ENCODE assay signal across 16 mouse cellular contexts in genomic region chr4:59845245-59845637, GRCm38 (mm10). TPM values are rescaled to one million over a fixed set of nuclear protein-coding genes. Genes with fewer than 3 reads are reported as not detected.
DNase-seq lines count a peak whose midpoint lies in the region; ATAC-seq and TF ChIP-seq lines count a peak whose summit lies in the region.
"Had no signal": no experiment of that assay in that cellular context is flagged by ENCODE, and none has a peak within 500 bp of the region (broad histone marks: within the 10 kb centered on the region; RNA-seq: fewer than 3 reads in every experiment).

No protein-coding gene starts in this region.

- no peak for ATAC-seq in kidney, embryonic 15.5 days (replicated peaks; ENCODE audit: low FRiP score)
- ATAC-seq in liver, embryonic 16.5 days (ENCODE audit: low read depth), result peak; percentile 73
- no peak for ATAC-seq in hindbrain, embryonic 12.5 days (ENCODE audit: low FRiP score)
- no peak for ATAC-seq in erythroid progenitor cell, adult 5-6 weeks (replicated peaks; ENCODE audit: low FRiP score, poor library complexity, severe bottlenecking)
- ATAC-seq: midbrain, embryonic 13.5 days had no signal

- WGBS in bone marrow, adult 2 months, result 12% methylated on average over 3 of the region's 3 CpGs
- WGBS in kidney, embryonic 15.5 days, result 53% methylated on average over 3 of the region's 3 CpGs
- WGBS in liver, embryonic 16.5 days (ENCODE audit: insufficient replicate concordance), result 39% methylated on average over 3 of the region's 3 CpGs
- 90% methylated on average over 3 of the region's 3 CpGs for WGBS in hindbrain, embryonic 12.5 days

- no peak for TF ChIP-seq POLR2A in bone marrow, adult 2 months (IDR thresholded peaks at IDR 0.05; ENCODE audit: borderline replicate concordance, control insufficient read depth, low read depth, low read length)

- H3K36me3 ChIP-seq in kidney, embryonic 15.5 days, result no peaks in the 10 kb centered on the region
- no peaks in the 10 kb centered on the region for H3K36me3 ChIP-seq in liver, embryonic 16.5 days (ENCODE audit: control insufficient read depth, insufficient read depth)
- peaks cover 5% of the 10 kb centered on the region for H3K36me3 ChIP-seq in hindbrain, embryonic 12.5 days

- no peak overlapping the region for H3K4me2 ChIP-seq in kidney, embryonic 15.5 days
- no peak overlapping the region for H3K4me2 ChIP-seq in liver, embryonic 16.5 days (ENCODE audit: low read depth, low read length)
- H3K4me2 ChIP-seq in hindbrain, embryonic 12.5 days (replicated peaks), result no peak overlapping the region
- H3K4me2 ChIP-seq: midbrain, embryonic 13.5 days had no signal

- H3K9me3 ChIP-seq in kidney, embryonic 15.5 days (replicated peaks), result no peaks in the 10 kb centered on the region
- H3K9me3 ChIP-seq in liver, embryonic 16.5 days (replicated peaks; ENCODE audit: control insufficient read depth, low read length), result no peaks in the 10 kb centered on the region
- H3K9me3 ChIP-seq in hindbrain, embryonic 12.5 days (replicated peaks), result no peaks in the 10 kb centered on the region
- H3K9me3 ChIP-seq: heart, embryonic 10.5 days; midbrain, embryonic 13.5 days had no signal

- H3K27ac ChIP-seq in bone marrow, adult 2 months (ENCODE audit: control insufficient read depth, insufficient read depth, low read depth, low read length, poor library complexity), result peak overlapping the region; percentile 46; the same call in 1 of the 2 replicates
- H3K27ac ChIP-seq in kidney, embryonic 15.5 days, result peak overlapping the region; percentile 54; the same call in 1 of the 2 replicates
- 0 out of 2 replicates have a peak overlapping the region, but pooled peaks have one; percentile 4 for H3K27ac ChIP-seq in liver, embryonic 16.5 days (ENCODE audit: low read length)
- H3K27ac ChIP-seq in hindbrain, embryonic 12.5 days, result no peak overlapping the region
- H3K27ac ChIP-seq: heart, embryonic 10.5 days; liver, embryonic 14.5 days; midbrain, embryonic 13.5 days had no signal

- peak; percentile 32 for DNase-seq in kidney, adult 18-20 months
- DNase-seq in kidney, postnatal 4 days, result no peak
- no peak for DNase-seq in embryo, embryonic 11 days
- DNase-seq: adrenal gland, postnatal 10 days; gastrocnemius, postnatal 14 days; heart, postnatal 14 days; retina, postnatal 1 day; thymus, adult 18-20 months had no signal

- H3K4me3 ChIP-seq in bone marrow, adult 2 months (replicated peaks; ENCODE audit: control insufficient read depth, low read depth, low read length), result no peak overlapping the region
- H3K4me3 ChIP-seq in kidney, embryonic 15.5 days (replicated peaks), result no peak overlapping the region
- no peak overlapping the region for H3K4me3 ChIP-seq in liver, embryonic 16.5 days (ENCODE audit: low read depth, low read length)
- no peak overlapping the region for H3K4me3 ChIP-seq in hindbrain, embryonic 12.5 days
- H3K4me3 ChIP-seq: heart, embryonic 10.5 days; midbrain, embryonic 13.5 days had no signal

- no peak overlapping the region for H3K9ac ChIP-seq in kidney, embryonic 15.5 days
- H3K9ac ChIP-seq in liver, embryonic 16.5 days (ENCODE audit: low read depth, low read length), result no peak overlapping the region
- H3K9ac ChIP-seq in hindbrain, embryonic 12.5 days, result no peak overlapping the region
- H3K9ac ChIP-seq: liver, embryonic 14.5 days; midbrain, embryonic 13.5 days had no signal

- TF ChIP-seq CTCF in bone marrow, adult 2 months (IDR thresholded peaks at IDR 0.05; ENCODE audit: control insufficient read depth, insufficient read depth, low read length), result no peak

- peaks cover 7% of the 10 kb centered on the region for H3K4me1 ChIP-seq in bone marrow, adult 2 months (ENCODE audit: control insufficient read depth, insufficient read depth, low read length)
- H3K4me1 ChIP-seq in kidney, embryonic 15.5 days, result peaks cover 13% of the 10 kb centered on the region
- H3K4me1 ChIP-seq in liver, embryonic 16.5 days (ENCODE audit: control insufficient read depth, low read depth, low read length), result peaks cover 5% of the 10 kb centered on the region; the same call in 1 of the 2 replicates
- no peaks in the 10 kb centered on the region for H3K4me1 ChIP-seq in hindbrain, embryonic 12.5 days

- H3K27me3 ChIP-seq in kidney, embryonic 15.5 days, result no peaks in the 10 kb centered on the region
- H3K27me3 ChIP-seq in liver, embryonic 16.5 days (ENCODE audit: control insufficient read depth, insufficient read depth, low read depth, low read length), result no peaks in the 10 kb centered on the region
- no peaks in the 10 kb centered on the region for H3K27me3 ChIP-seq in hindbrain, embryonic 12.5 days
- H3K27me3 ChIP-seq: midbrain, embryonic 13.5 days had no signal

RNA-seq across cellular contexts. Expression of gene Snx30, which starts 39.6 kb away (rescaled TPM):
- polyA plus RNA-seq in bone marrow, adult 2 months (2011; ENCODE audit: insufficient read depth, insufficient read length, low replicate concordance, missing spikeins), result 19.7 and 24.2 TPM in 2 replicates
- 6.0 and 7.7 TPM in 2 replicates for polyA plus RNA-seq in kidney, embryonic 15.5 days (2015; fragmentation: Nextera tagmentation; extraction: Ambion mirVana)
- polyA plus RNA-seq in liver, embryonic 16.5 days (2015; fragmentation: Nextera tagmentation; extraction: Ambion mirVana), result 3.6 and 5.0 TPM in 2 replicates
- 14.7 and 17.3 TPM in 2 replicates for polyA plus RNA-seq in hindbrain, embryonic 12.5 days (2016; fragmentation: Nextera tagmentation; extraction: Ambion mirVana)
- 2.2 and 2.5 TPM in 2 replicates for total RNA-seq in erythroid progenitor cell, adult 5-6 weeks (2015; ENCODE audit: low replicate concordance)
- 3.1 and 5.0 TPM in 2 replicates for total RNA-seq in erythroid progenitor cell, adult 5-6 weeks (2017; ENCODE audit: low replicate concordance)

RNA-seq across cellular contexts. Expression of gene Inip, which starts 43.9 kb away (rescaled TPM):
- polyA plus RNA-seq in bone marrow, adult 2 months (2011; ENCODE audit: insufficient read depth, insufficient read length, low replicate concordance, missing spikeins), result 10.7 and 27.6 TPM in 2 replicates
- 59.3 and 63.3 TPM in 2 replicates for polyA plus RNA-seq in kidney, embryonic 15.5 days (2015; fragmentation: Nextera tagmentation; extraction: Ambion mirVana)
- polyA plus RNA-seq in liver, embryonic 16.5 days (2015; fragmentation: Nextera tagmentation; extraction: Ambion mirVana), result 14.0 and 16.3 TPM in 2 replicates
- 78.4 and 80.1 TPM in 2 replicates for polyA plus RNA-seq in hindbrain, embryonic 12.5 days (2016; fragmentation: Nextera tagmentation; extraction: Ambion mirVana)
- 7.1 and 15.1 TPM in 2 replicates for total RNA-seq in erythroid progenitor cell, adult 5-6 weeks (2015; ENCODE audit: low replicate concordance)
- total RNA-seq in erythroid progenitor cell, adult 5-6 weeks (2017; ENCODE audit: low replicate concordance), result 15.9 and 23.4 TPM in 2 replicates
